Comparison of ENCODE assay signal across 9 mouse cellular contexts in the genomic region with DNA sequence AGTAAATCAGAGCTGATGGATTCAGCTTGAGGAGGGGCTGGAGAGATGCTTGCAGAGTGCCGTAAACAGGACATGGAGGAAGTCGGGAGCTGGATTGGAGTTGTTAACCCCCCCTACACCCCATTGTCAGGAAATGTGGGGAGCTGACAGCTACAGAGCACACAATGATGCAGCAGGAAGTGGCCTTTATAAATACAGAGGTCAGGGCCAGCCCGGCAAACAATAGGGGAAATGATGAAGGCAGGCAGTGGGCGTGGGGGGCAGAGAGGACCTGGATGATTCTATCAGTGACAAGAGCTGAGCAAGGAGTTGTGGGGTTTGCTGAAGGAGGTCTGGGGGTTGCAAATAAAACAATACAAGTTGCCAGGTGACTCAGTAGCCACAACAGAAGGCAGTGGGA.
A peak's percentile ranks its signal among the peaks of the same experiment; 100 is the strongest.
DNase-seq lines count a peak whose midpoint lies in the region; ATAC-seq and TF ChIP-seq lines count a peak whose summit lies in the region.
"Had no signal": no experiment of that assay in that cellular context is flagged by ENCODE, and none has a peak within 500 bp of the region (broad histone marks: within the 10 kb centered on the region; RNA-seq: fewer than 3 reads in every experiment).

No protein-coding gene starts in this region.

- TF ChIP-seq EP300 in heart, postnatal 0 days (IDR thresholded peaks at IDR 0.05; ENCODE audit: low read depth), result peak; percentile 90; the same call in 1 of the 2 replicates

- H3K27me3 ChIP-seq in heart, postnatal 0 days (ENCODE audit: control insufficient read depth, insufficient read depth, low read length), result no peaks in the 10 kb centered on the region
- H3K27me3 ChIP-seq in liver, embryonic 16.5 days (ENCODE audit: control insufficient read depth, insufficient read depth, low read depth, low read length), result no peaks in the 10 kb centered on the region
- no peaks in the 10 kb centered on the region for H3K27me3 ChIP-seq in stomach, embryonic 16.5 days (ENCODE audit: control insufficient read depth, insufficient read depth, low read length)
- H3K27me3 ChIP-seq in hindbrain, embryonic 12.5 days, result no peaks in the 10 kb centered on the region
- H3K27me3 ChIP-seq: neural tube, embryonic 12.5 days had no signal

- H3K9ac ChIP-seq in heart, postnatal 0 days (replicated peaks; ENCODE audit: low read depth, low read length), result no peak overlapping the region
- no peak overlapping the region for H3K9ac ChIP-seq in liver, embryonic 16.5 days (ENCODE audit: low read depth, low read length)
- no peak overlapping the region for H3K9ac ChIP-seq in stomach, embryonic 16.5 days (ENCODE audit: low read length)
- no peak overlapping the region for H3K9ac ChIP-seq in hindbrain, embryonic 12.5 days
- H3K9ac ChIP-seq: neural tube, embryonic 12.5 days had no signal

- peak; percentile 14 for DNase-seq in ovary, adult 18-20 months (ENCODE audit: low spot score)
- DNase-seq in ovary, postnatal 14 days (ENCODE audit: low spot score), result no peak
- DNase-seq in heart, postnatal 0 days (ENCODE audit: low spot score), result peak; percentile 50
- no peak for DNase-seq in spleen, postnatal 36 days (ENCODE audit: low spot score in 2 of 2)
- DNase-seq in cerebellum, adult 11-12 months, result no peak

- 55% methylated on average over 4 of the region's 4 CpGs for WGBS in heart, postnatal 0 days
- 36% methylated on average over 4 of the region's 4 CpGs for WGBS in liver, embryonic 16.5 days (ENCODE audit: insufficient replicate concordance)
- 41% methylated on average over 4 of the region's 4 CpGs for WGBS in stomach, embryonic 16.5 days
- 27% methylated on average over 4 of the region's 4 CpGs for WGBS in hindbrain, embryonic 12.5 days

- peak overlapping the region; percentile 66 for H3K27ac ChIP-seq in heart, postnatal 0 days (ENCODE audit: low read depth)
- H3K27ac ChIP-seq in liver, embryonic 16.5 days (ENCODE audit: low read length), result no peak overlapping the region
- H3K27ac ChIP-seq in stomach, embryonic 16.5 days (ENCODE audit: low read length), result no peak overlapping the region
- no peak overlapping the region for H3K27ac ChIP-seq in hindbrain, embryonic 12.5 days
- H3K27ac ChIP-seq: neural tube, embryonic 12.5 days had no signal

- peak; percentile 85 for ATAC-seq in heart, postnatal 0 days (ENCODE audit: insufficient read depth, low read depth)
- peak; percentile 51 for ATAC-seq in liver, embryonic 16.5 days (ENCODE audit: low read depth)
- ATAC-seq in stomach, embryonic 16.5 days (ENCODE audit: insufficient read depth, low FRiP score), result peak; percentile 44; the same call in 1 of the 2 replicates
- ATAC-seq in hindbrain, embryonic 12.5 days (ENCODE audit: low FRiP score), result no peak

- no peaks in the 10 kb centered on the region for H3K36me3 ChIP-seq in heart, postnatal 0 days (replicated peaks; ENCODE audit: control insufficient read depth, insufficient read depth, low read length)
- H3K36me3 ChIP-seq in liver, embryonic 16.5 days (ENCODE audit: control insufficient read depth, insufficient read depth), result no peaks in the 10 kb centered on the region
- H3K36me3 ChIP-seq in stomach, embryonic 16.5 days (ENCODE audit: control insufficient read depth, insufficient read depth, low read length), result no peaks in the 10 kb centered on the region
- H3K36me3 ChIP-seq in hindbrain, embryonic 12.5 days, result no peaks in the 10 kb centered on the region
- H3K36me3 ChIP-seq: neural tube, embryonic 12.5 days had no signal

- H3K4me1 ChIP-seq in heart, postnatal 0 days (ENCODE audit: control insufficient read depth, insufficient read depth), result peaks cover 4% of the 10 kb centered on the region
- H3K4me1 ChIP-seq in liver, embryonic 16.5 days (ENCODE audit: control insufficient read depth, low read depth, low read length), result no peaks in the 10 kb centered on the region
- H3K4me1 ChIP-seq in stomach, embryonic 16.5 days (ENCODE audit: control insufficient read depth, insufficient read depth, low read length), result no peaks in the 10 kb centered on the region
- H3K4me1 ChIP-seq in hindbrain, embryonic 12.5 days, result peaks cover 4% of the 10 kb centered on the region; the same call in 1 of the 2 replicates

- no peak overlapping the region for H3K4me2 ChIP-seq in heart, postnatal 0 days (ENCODE audit: low read depth, low read length)
- no peak overlapping the region for H3K4me2 ChIP-seq in liver, embryonic 16.5 days (ENCODE audit: low read depth, low read length)
- H3K4me2 ChIP-seq in stomach, embryonic 16.5 days (ENCODE audit: low read depth, low read length), result no peak overlapping the region
- no peak overlapping the region for H3K4me2 ChIP-seq in hindbrain, embryonic 12.5 days (replicated peaks)
- H3K4me2 ChIP-seq: neural tube, embryonic 12.5 days had no signal

- no peak overlapping the region for H3K4me3 ChIP-seq in heart, postnatal 0 days (ENCODE audit: low read depth, low read length)
- H3K4me3 ChIP-seq in liver, embryonic 16.5 days (ENCODE audit: low read depth, low read length), result no peak overlapping the region
- H3K4me3 ChIP-seq in stomach, embryonic 16.5 days (replicated peaks; ENCODE audit: low read length), result no peak overlapping the region
- H3K4me3 ChIP-seq in hindbrain, embryonic 12.5 days, result no peak overlapping the region
- H3K4me3 ChIP-seq: neural tube, embryonic 12.5 days had no signal

- TF ChIP-seq CTCF in heart, postnatal 0 days (IDR thresholded peaks at IDR 0.05; ENCODE audit: low read depth), result no peak

- H3K9me3 ChIP-seq in heart, postnatal 0 days (replicated peaks; ENCODE audit: control insufficient read depth, low read length), result no peaks in the 10 kb centered on the region
- no peaks in the 10 kb centered on the region for H3K9me3 ChIP-seq in liver, embryonic 16.5 days (replicated peaks; ENCODE audit: control insufficient read depth, low read length)
- no peaks in the 10 kb centered on the region for H3K9me3 ChIP-seq in stomach, embryonic 16.5 days (replicated peaks; ENCODE audit: control insufficient read depth, low read length)
- no peaks in the 10 kb centered on the region for H3K9me3 ChIP-seq in hindbrain, embryonic 12.5 days (replicated peaks)
- H3K9me3 ChIP-seq: neural tube, embryonic 12.5 days had no signal

Comparison
In these comparisons a context has a peak if more than half of its experiments do, and no peak if none do; other contexts are left out.
1. DNase-seq: peak in ovary, adult 18-20 months (single experiment) and heart, postnatal 0 days (single experiment); none in ovary, postnatal 14 days (single experiment), spleen, postnatal 36 days (0 of 2) and cerebellum, adult 11-12 months (single experiment).